Mouse (Mus musculus): Measurements from ENCODE around the gene Mrgpre. TPM values are rescaled to one million over a fixed set of nuclear protein-coding genes. Genes with fewer than 3 reads are reported as not detected.

The Mrgpre gene
- polyA plus RNA-seq, 1 experiment from 2014 or later: 8.7 TPM

Small RNAs within 50 kb of the gene (microRNA-seq; reads per million reads assigned to microRNA genes)
- gene Gm22064: not detected

Other genes starting within 250 kb of the Mrgpre start
- gene Nap1l4, start 235.4 kb downstream of the Mrgpre start, polyA plus RNA-seq (2014; fragmentation: Nextera tagmentation; extraction: Ambion mirVana): 151 and 170 TPM in 2 replicates
- 62.4 and 70.5 TPM in 2 replicates for gene Cars, start 184.4 kb downstream of the Mrgpre start, polyA plus RNA-seq (2014; fragmentation: Nextera tagmentation; extraction: Ambion mirVana)
- 0.17 and 0.33 TPM in 2 replicates for gene Tnfrsf26, start 155.8 kb downstream of the Mrgpre start, polyA plus RNA-seq (2014; fragmentation: Nextera tagmentation; extraction: Ambion mirVana)
- gene Tnfrsf22, start 134.8 kb downstream of the Mrgpre start, polyA plus RNA-seq (2014; fragmentation: Nextera tagmentation; extraction: Ambion mirVana): 3.1 and 4.7 TPM in 2 replicates
- 0.64 and 0.80 TPM in 2 replicates for gene Tnfrsf23, start 98.6 kb downstream of the Mrgpre start, polyA plus RNA-seq (2014; fragmentation: Nextera tagmentation; extraction: Ambion mirVana)
- 35.0 and 38.1 TPM in 2 replicates for gene Osbpl5, start 27.5 kb downstream of the Mrgpre start, polyA plus RNA-seq (2014; fragmentation: Nextera tagmentation; extraction: Ambion mirVana)
- not detected in 2 replicates for gene Mrgprg, start 17.5 kb downstream of the Mrgpre start, polyA plus RNA-seq (2014; fragmentation: Nextera tagmentation; extraction: Ambion mirVana)
- 5.0 and 5.8 TPM in 2 replicates for gene Nadsyn1, start 38.3 kb upstream of the Mrgpre start, polyA plus RNA-seq (2014; fragmentation: Nextera tagmentation; extraction: Ambion mirVana)
- gene Dhcr7, start 38.6 kb upstream of the Mrgpre start, polyA plus RNA-seq (2014; fragmentation: Nextera tagmentation; extraction: Ambion mirVana): 86.1 and 98.6 TPM in 2 replicates
- not detected in 2 replicates for gene Gm498, start 82.3 kb upstream of the Mrgpre start, polyA plus RNA-seq (2014; fragmentation: Nextera tagmentation; extraction: Ambion mirVana)
- gene Shank2, start 217.4 kb upstream of the Mrgpre start, polyA plus RNA-seq (2014; fragmentation: Nextera tagmentation; extraction: Ambion mirVana): 10.7 and 11.3 TPM in 2 replicates

Data from hindbrain, embryonic 14.5 days (tissue).